Mouse (Mus musculus): Measurements from ENCODE around the gene Mfn1. TPM values are rescaled to one million over a fixed set of nuclear protein-coding genes. Genes with fewer than 3 reads are reported as not detected.

Mfn1 gene
- polyA plus RNA-seq, 1 experiment, result 23.4 TPM

GRCm38 (mm10) chr3:32609233-32609632 lies 80.0 kb downstream of the Mfn1 start:
- no peak for TF ChIP-seq POLR2A (IDR thresholded peaks at IDR 0.05; ENCODE audit: borderline replicate concordance, control insufficient read depth, low read depth, low read length)
- no peak for TF ChIP-seq CTCF (IDR thresholded peaks at IDR 0.05; ENCODE audit: control insufficient read depth, insufficient read depth, low read length)
- 93% methylated on average over 4 of the region's 4 CpGs for WGBS
- Histone ChIP-seq H3K4me1 (ENCODE audit: control insufficient read depth, insufficient read depth, low read length) (no peaks in the 10 kb centered on the region), H3K27ac (ENCODE audit: control insufficient read depth, insufficient read depth, low read depth, low read length, poor library complexity) (no peak overlapping the region), H3K4me3 (replicated peaks; ENCODE audit: control insufficient read depth, low read depth, low read length) (no peak overlapping the region)

- WGBS, result 30% methylated on average over 7 of the region's 7 CpGs
- H3K4me1 ChIP-seq (ENCODE audit: control insufficient read depth, insufficient read depth, low read length), result no peaks in the 10 kb centered on the region
- H3K4me3 ChIP-seq (replicated peaks; ENCODE audit: control insufficient read depth, low read depth, low read length), result no peak overlapping the region
- no peak overlapping the region for H3K27ac ChIP-seq (ENCODE audit: control insufficient read depth, insufficient read depth, low read depth, low read length, poor library complexity)
- TF ChIP-seq CTCF (IDR thresholded peaks at IDR 0.05; ENCODE audit: control insufficient read depth, insufficient read depth, low read length), result no peak
- no peak for TF ChIP-seq POLR2A (IDR thresholded peaks at IDR 0.05; ENCODE audit: borderline replicate concordance, control insufficient read depth, low read depth, low read length)
Observed at GRCm38 (mm10) chr3:32610560-32610959, 81.3 kb downstream of the Mfn1 start.

- 68% methylated on average over 11 of the region's 11 CpGs for WGBS
- Histone ChIP-seq H3K4me1 (ENCODE audit: control insufficient read depth, insufficient read depth, low read length) (no peaks in the 10 kb centered on the region), H3K4me3 (replicated peaks; ENCODE audit: control insufficient read depth, low read depth, low read length) (no peak overlapping the region), H3K27ac (ENCODE audit: control insufficient read depth, insufficient read depth, low read depth, low read length, poor library complexity) (no peak overlapping the region)
- TF ChIP-seq POLR2A (IDR thresholded peaks at IDR 0.05; ENCODE audit: borderline replicate concordance, control insufficient read depth, low read depth, low read length) (no peak), CTCF (IDR thresholded peaks at IDR 0.05; ENCODE audit: control insufficient read depth, insufficient read depth, low read length) (no peak)
Observed at GRCm38 (mm10) chr3:32611606-32612170, 82.4 kb downstream of the Mfn1 start.

- no peak overlapping the region for H3K4me3 ChIP-seq (replicated peaks; ENCODE audit: control insufficient read depth, low read depth, low read length)
- no peak overlapping the region for H3K27ac ChIP-seq (ENCODE audit: control insufficient read depth, insufficient read depth, low read depth, low read length, poor library complexity)
- 82% methylated on average over 2 of the region's 2 CpGs for WGBS
- TF ChIP-seq POLR2A (IDR thresholded peaks at IDR 0.05; ENCODE audit: borderline replicate concordance, control insufficient read depth, low read depth, low read length), result no peak
- no peaks in the 10 kb centered on the region; the same call in 1 of the 2 replicates for H3K4me1 ChIP-seq (ENCODE audit: control insufficient read depth, insufficient read depth, low read length)
Observed at GRCm38 (mm10) chr3:32614786-32615185, 85.5 kb downstream of the Mfn1 start.

- 6% methylated on average over 5 of the region's 5 CpGs for WGBS
- no peak overlapping the region for H3K27ac ChIP-seq (ENCODE audit: control insufficient read depth, insufficient read depth, low read depth, low read length, poor library complexity)
- TF ChIP-seq CTCF (IDR thresholded peaks at IDR 0.05; ENCODE audit: control insufficient read depth, insufficient read depth, low read length) (no peak), POLR2A (IDR thresholded peaks at IDR 0.05; ENCODE audit: borderline replicate concordance, control insufficient read depth, low read depth, low read length) (no peak)
- no peaks in the 10 kb centered on the region; the same call in 1 of the 2 replicates for H3K4me1 ChIP-seq (ENCODE audit: control insufficient read depth, insufficient read depth, low read length)
- no peak overlapping the region for H3K4me3 ChIP-seq (replicated peaks; ENCODE audit: control insufficient read depth, low read depth, low read length)
Observed at GRCm38 (mm10) chr3:32615376-32615775, 86.1 kb downstream of the Mfn1 start.

- Histone ChIP-seq H3K4me1 (ENCODE audit: control insufficient read depth, insufficient read depth, low read length) (no peaks in the 10 kb centered on the region; the same call in 1 of the 2 replicates), H3K4me3 (replicated peaks; ENCODE audit: control insufficient read depth, low read depth, low read length) (peak overlapping the region; percentile 55), H3K27ac (ENCODE audit: control insufficient read depth, insufficient read depth, low read depth, low read length, poor library complexity) (no peak overlapping the region)
- 3% methylated on average over 9 of the region's 14 CpGs for WGBS
- no peak for TF ChIP-seq POLR2A (IDR thresholded peaks at IDR 0.05; ENCODE audit: borderline replicate concordance, control insufficient read depth, low read depth, low read length)
- no peak for TF ChIP-seq CTCF (IDR thresholded peaks at IDR 0.05; ENCODE audit: control insufficient read depth, insufficient read depth, low read length)
Observed at GRCm38 (mm10) chr3:32616006-32616330, 86.7 kb downstream of the Mfn1 start.

GRCm38 (mm10) chr3:32616331-32617052 lies 87.2 kb downstream of the Mfn1 start, which contains the start of gene Gnb4:
Gnb4 (minus strand) TSS chr3:32616585.
- H3K4me1 ChIP-seq (ENCODE audit: control insufficient read depth, insufficient read depth, low read length), result no peaks in the 10 kb centered on the region; the same call in 1 of the 2 replicates
- no peak for TF ChIP-seq POLR2A (IDR thresholded peaks at IDR 0.05; ENCODE audit: borderline replicate concordance, control insufficient read depth, low read depth, low read length)
- TF ChIP-seq CTCF (IDR thresholded peaks at IDR 0.05; ENCODE audit: control insufficient read depth, insufficient read depth, low read length), result no peak
- H3K4me3 ChIP-seq (replicated peaks; ENCODE audit: control insufficient read depth, low read depth, low read length), result peak within 1 kb of the TSS; percentile 55
- no peak within 1 kb of the TSS for H3K27ac ChIP-seq (ENCODE audit: control insufficient read depth, insufficient read depth, low read depth, low read length, poor library complexity)
- WGBS, result 3% methylated on average over 75 of the region's 83 CpGs

GRCm38 (mm10) chr3:32617053-32617642 lies 87.9 kb downstream of the Mfn1 start:
- Histone ChIP-seq H3K4me3 (replicated peaks; ENCODE audit: control insufficient read depth, low read depth, low read length) (peak overlapping the region; percentile 51), H3K27ac (ENCODE audit: control insufficient read depth, insufficient read depth, low read depth, low read length, poor library complexity) (no peak overlapping the region), H3K4me1 (ENCODE audit: control insufficient read depth, insufficient read depth, low read length) (no peaks in the 10 kb centered on the region; the same call in 1 of the 2 replicates)
- WGBS, result 32% methylated on average over 16 of the region's 16 CpGs
- TF ChIP-seq POLR2A (IDR thresholded peaks at IDR 0.05; ENCODE audit: borderline replicate concordance, control insufficient read depth, low read depth, low read length), result no peak

All from bone marrow, adult 2 months (tissue).